ENCODE assay signal across 19 mouse cellular contexts in the genomic region with DNA sequence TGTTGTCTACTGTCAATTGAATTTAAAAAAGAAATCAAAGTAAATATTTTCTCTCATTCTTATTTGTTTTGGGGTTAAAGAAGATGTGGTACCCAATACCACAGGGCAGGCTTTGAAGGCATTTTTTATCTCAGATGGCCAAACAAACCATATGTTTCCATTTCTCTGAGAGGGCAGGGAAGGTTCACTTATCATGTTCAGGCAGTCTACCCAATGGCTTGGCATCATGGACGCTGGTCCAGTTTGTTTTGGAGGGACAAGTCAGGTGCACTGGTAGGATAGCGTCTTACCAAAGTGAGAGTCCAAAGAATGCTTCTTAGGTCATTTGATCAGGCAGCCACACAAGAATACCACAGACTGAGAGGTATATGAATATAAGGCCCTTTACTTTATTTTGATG.
DNase-seq lines count a peak whose midpoint lies in the region; ATAC-seq and TF ChIP-seq lines count a peak whose summit lies in the region.
"Had no signal": no experiment of that assay in that cellular context is flagged by ENCODE, and none has a peak within 500 bp of the region (broad histone marks: within the 10 kb centered on the region; RNA-seq: fewer than 3 reads in every experiment).

No protein-coding gene starts in this region.

- ATAC-seq in erythroid progenitor cell, adult 5-6 weeks (replicated peaks; ENCODE audit: low FRiP score, poor library complexity, severe bottlenecking) = peak; percentile 73
- ATAC-seq in liver, embryonic 12.5 days = peak; percentile 5; the same call in 1 of the 2 replicates
- peak; percentile 7; the same call in 1 of the 2 replicates for ATAC-seq in liver, embryonic 16.5 days (ENCODE audit: low read depth)
- no peak for ATAC-seq in midbrain, postnatal 0 days (ENCODE audit: low FRiP score)
- ATAC-seq: forebrain, embryonic 16.5 days had no signal

- no peaks in the 10 kb centered on the region for H3K36me3 ChIP-seq in liver, embryonic 12.5 days
- H3K36me3 ChIP-seq in liver, embryonic 16.5 days (ENCODE audit: control insufficient read depth, insufficient read depth) = no peaks in the 10 kb centered on the region
- no peaks in the 10 kb centered on the region for H3K36me3 ChIP-seq in midbrain, embryonic 10.5 days
- no peaks in the 10 kb centered on the region for H3K36me3 ChIP-seq in midbrain, postnatal 0 days (ENCODE audit: insufficient read depth, low read length)
- H3K36me3 ChIP-seq: embryonic facial prominence, embryonic 15.5 days; forebrain, embryonic 12.5 days; heart, embryonic 12.5 days; hindbrain, embryonic 10.5 days had no signal

- H3K27me3 ChIP-seq in liver, embryonic 12.5 days (replicated peaks) = no peaks in the 10 kb centered on the region; the same call in 1 of the 2 replicates
- H3K27me3 ChIP-seq in liver, embryonic 16.5 days (ENCODE audit: control insufficient read depth, insufficient read depth, low read depth, low read length) = peaks cover 5% of the 10 kb centered on the region; the same call in 1 of the 2 replicates
- H3K27me3 ChIP-seq in cerebellum, adult 2 months (ENCODE audit: control insufficient read depth, insufficient read depth, low read length) = no peaks in the 10 kb centered on the region
- 0 out of 2 replicates have a peak, but pooled peaks cover 3% of the 10 kb centered on the region for H3K27me3 ChIP-seq in midbrain, embryonic 10.5 days (ENCODE audit: low read depth, poor library complexity, severe bottlenecking)
- no peaks in the 10 kb centered on the region for H3K27me3 ChIP-seq in midbrain, postnatal 0 days (ENCODE audit: insufficient read depth, low read length)
- H3K27me3 ChIP-seq: embryonic facial prominence, embryonic 15.5 days; forebrain, embryonic 12.5 days; heart, embryonic 12.5 days had no signal

- 46% methylated on average over 2 of the region's 2 CpGs for WGBS in liver, embryonic 12.5 days (ENCODE audit: insufficient replicate concordance)
- 34% methylated on average over 2 of the region's 2 CpGs for WGBS in liver, embryonic 16.5 days (ENCODE audit: insufficient replicate concordance)
- 98% methylated on average over 2 of the region's 2 CpGs for WGBS in cerebellum, adult 2 months
- 90% methylated on average over 2 of the region's 2 CpGs for whole genome bisulfite sequencing in midbrain, embryonic 10.5 days
- WGBS in midbrain, postnatal 0 days = 93% methylated on average over 2 of the region's 2 CpGs

- TF ChIP-seq CTCF in cerebellum, adult 2 months (IDR thresholded peaks at IDR 0.05; ENCODE audit: borderline replicate concordance, insufficient read depth, low read depth, low read length) = no peak
- TF ChIP-seq CTCF in midbrain, postnatal 0 days (IDR thresholded peaks at IDR 0.05) = no peak

- no peak for TF ChIP-seq POLR2A in cerebellum, adult 2 months (IDR thresholded peaks at IDR 0.05; ENCODE audit: borderline replicate concordance, insufficient read depth, low read length)

- peaks cover 40% of the 10 kb centered on the region for H3K4me1 ChIP-seq in liver, embryonic 12.5 days
- peaks cover 12% of the 10 kb centered on the region for H3K4me1 ChIP-seq in liver, embryonic 16.5 days (ENCODE audit: control insufficient read depth, low read depth, low read length)
- no peaks in the 10 kb centered on the region; the same call in 1 of the 2 replicates for H3K4me1 ChIP-seq in cerebellum, adult 2 months (ENCODE audit: control insufficient read depth, insufficient read depth, low read length)
- H3K4me1 ChIP-seq in midbrain, embryonic 10.5 days = peaks cover 15% of the 10 kb centered on the region
- H3K4me1 ChIP-seq in midbrain, postnatal 0 days (ENCODE audit: insufficient read depth, low read length) = peaks cover 3% of the 10 kb centered on the region; the same call in 1 of the 2 replicates
- H3K4me1 ChIP-seq: heart, embryonic 12.5 days had no signal

- no peaks in the 10 kb centered on the region for H3K9me3 ChIP-seq in liver, embryonic 12.5 days (replicated peaks)
- H3K9me3 ChIP-seq in liver, embryonic 16.5 days (replicated peaks; ENCODE audit: control insufficient read depth, low read length) = no peaks in the 10 kb centered on the region
- no peaks in the 10 kb centered on the region for H3K9me3 ChIP-seq in midbrain, embryonic 10.5 days (replicated peaks)
- no peaks in the 10 kb centered on the region for H3K9me3 ChIP-seq in midbrain, postnatal 0 days (ENCODE audit: low read length)
- H3K9me3 ChIP-seq: embryonic facial prominence, embryonic 15.5 days; forebrain, embryonic 12.5 days; heart, embryonic 12.5 days; hindbrain, embryonic 10.5 days had no signal

- DNase-seq in naive thymus-derived CD4-positive, alpha-beta T cell, adult 2 months (ENCODE audit: low read depth) = peak; percentile 17
- no peak for DNase-seq in cerebellum, adult 2 months
- no peak for DNase-seq in midbrain, embryonic 10.5 days (ENCODE audit: low spot score)
- no peak for DNase-seq in midbrain, postnatal 0 days (ENCODE audit: low spot score)
- DNase-seq: adrenal gland, adult 2 months; adrenal gland, postnatal 25 days; cerebellum, adult 18-20 months; cerebellum, postnatal 14 days; embryo, embryonic 11 days; gastrocnemius, postnatal 10 days had no signal

- no peak overlapping the region for H3K4me3 ChIP-seq in liver, embryonic 12.5 days
- H3K4me3 ChIP-seq in liver, embryonic 16.5 days (ENCODE audit: low read depth, low read length) = no peak overlapping the region
- no peak overlapping the region for H3K4me3 ChIP-seq in cerebellum, adult 2 months (replicated peaks; ENCODE audit: insufficient read depth, low read depth, low read length)
- H3K4me3 ChIP-seq in midbrain, embryonic 10.5 days = no peak overlapping the region
- H3K4me3 ChIP-seq in midbrain, postnatal 0 days (ENCODE audit: low read depth, low read length) = no peak overlapping the region
- H3K4me3 ChIP-seq: embryonic facial prominence, embryonic 15.5 days; forebrain, embryonic 12.5 days; heart, embryonic 12.5 days; hindbrain, embryonic 10.5 days had no signal

- no peak overlapping the region for H3K4me2 ChIP-seq in liver, embryonic 12.5 days
- H3K4me2 ChIP-seq in liver, embryonic 16.5 days (ENCODE audit: low read depth, low read length) = no peak overlapping the region
- H3K4me2 ChIP-seq in midbrain, postnatal 0 days (ENCODE audit: low read depth, low read length, poor library complexity, severe bottlenecking) = no peak overlapping the region
- H3K4me2 ChIP-seq: embryonic facial prominence, embryonic 15.5 days; forebrain, embryonic 12.5 days; heart, embryonic 12.5 days; hindbrain, embryonic 14.5 days had no signal

- H3K9ac ChIP-seq in liver, embryonic 12.5 days = no peak overlapping the region
- no peak overlapping the region for H3K9ac ChIP-seq in liver, embryonic 16.5 days (ENCODE audit: low read depth, low read length)
- H3K9ac ChIP-seq in midbrain, postnatal 0 days (replicated peaks; ENCODE audit: low read length, poor library complexity, severe bottlenecking) = no peak overlapping the region
- H3K9ac ChIP-seq: embryonic facial prominence, embryonic 15.5 days; forebrain, embryonic 12.5 days; heart, embryonic 12.5 days; hindbrain, embryonic 14.5 days had no signal

- H3K27ac ChIP-seq in liver, embryonic 12.5 days = no peak overlapping the region
- H3K27ac ChIP-seq in liver, embryonic 16.5 days (ENCODE audit: low read length) = no peak overlapping the region
- H3K27ac ChIP-seq in cerebellum, adult 2 months (ENCODE audit: insufficient read depth, low read length) = no peak overlapping the region
- no peak overlapping the region for H3K27ac ChIP-seq in midbrain, embryonic 10.5 days (replicated peaks)
- H3K27ac ChIP-seq in midbrain, postnatal 0 days (ENCODE audit: low read depth, low read length) = no peak overlapping the region
- H3K27ac ChIP-seq: embryonic facial prominence, embryonic 15.5 days; forebrain, embryonic 12.5 days; hindbrain, embryonic 10.5 days; hindbrain, embryonic 14.5 days had no signal
